Mouse (Mus musculus): Measurements from ENCODE around the gene Usp4. TPM values are rescaled to one million over a fixed set of nuclear protein-coding genes. Genes with fewer than 3 reads are reported as not detected.
"Not testable (repeated sequence)": the region's sequence is repeated elsewhere in the genome, so short reads cannot be mapped to it uniquely, and the experiment has no call there.

Gene Usp4
- total RNA-seq (2021), result 10 to 100 TPM; 77.2 to 93.2 TPM
- long read RNA-seq, experiment 1, transcript Usp4-209 (21 exons, 3,436 nt), result minor isoform, 10 of 195 reads
- long read RNA-seq, experiment 1, transcript Usp4-201 (22 exons, 3,662 nt), result major isoform, 134 of 195 reads
- long read RNA-seq, experiment 1, partial matches to known transcripts, result 14 of 195 reads
- long read RNA-seq, experiment 1, other reads (novel, unspliced or antisense), result 37 of 195 reads
- long read RNA-seq, experiment 2, transcript Usp4-209 (21 exons, 3,436 nt), result minor isoform, 17 of 224 reads
- long read RNA-seq, experiment 2, transcript Usp4-201 (22 exons, 3,662 nt), result major isoform, 156 of 224 reads
- long read RNA-seq, experiment 2, partial matches to known transcripts, result 18 of 224 reads
- long read RNA-seq, experiment 2, other reads (novel, unspliced or antisense), result 32 of 224 reads

DNA sequence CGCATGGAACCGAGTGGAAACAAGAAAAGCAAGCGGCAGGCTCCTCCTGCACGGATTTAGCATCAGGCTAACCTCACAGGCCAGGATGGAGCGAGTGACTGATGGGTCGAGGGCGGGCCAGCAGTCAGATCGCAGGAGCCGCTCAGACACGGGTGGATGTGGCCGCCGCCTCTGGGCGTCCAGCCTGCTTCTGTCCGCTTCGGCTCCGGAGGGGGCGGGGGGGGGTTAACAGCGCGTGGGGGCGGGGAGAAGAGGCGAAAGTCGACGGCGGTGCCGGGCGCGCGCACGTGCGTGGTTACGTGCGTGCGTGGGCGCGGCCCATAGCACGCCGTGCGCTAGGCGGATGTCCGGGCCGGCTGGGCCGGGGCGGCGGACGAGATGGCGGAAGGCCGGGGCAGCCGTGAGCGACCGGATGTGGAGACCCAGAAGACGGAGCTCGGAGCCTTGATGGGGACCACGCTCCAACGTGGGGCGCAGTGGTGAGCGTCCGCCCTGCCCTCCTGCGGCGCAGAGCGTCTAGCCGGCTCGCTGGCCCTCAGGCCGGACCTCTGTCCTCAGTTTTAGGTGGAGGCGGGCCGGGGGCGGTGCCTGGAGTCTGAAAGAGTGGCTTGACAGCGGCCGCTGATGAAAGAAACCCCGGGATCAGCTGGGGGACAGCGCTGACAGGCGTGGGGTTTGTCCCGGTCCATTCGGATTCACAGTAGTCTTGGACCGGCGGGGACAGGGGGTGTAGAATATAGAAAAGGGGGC lies at the start of gene Usp4:
Gene Usp4, plus strand, starts transcription at position 314 of the 750 bp plus-strand sequence.
- DNase-seq (ENCODE audit: low spot score in 2 of 2), result peak; percentile 84 to 93

- DNase-seq (ENCODE audit: low spot score in 2 of 2), result no peak
Measured at GRCm38 (mm10) chr9:108301853-108302252, 45.8 kb upstream of the Usp4 start.

DNA sequence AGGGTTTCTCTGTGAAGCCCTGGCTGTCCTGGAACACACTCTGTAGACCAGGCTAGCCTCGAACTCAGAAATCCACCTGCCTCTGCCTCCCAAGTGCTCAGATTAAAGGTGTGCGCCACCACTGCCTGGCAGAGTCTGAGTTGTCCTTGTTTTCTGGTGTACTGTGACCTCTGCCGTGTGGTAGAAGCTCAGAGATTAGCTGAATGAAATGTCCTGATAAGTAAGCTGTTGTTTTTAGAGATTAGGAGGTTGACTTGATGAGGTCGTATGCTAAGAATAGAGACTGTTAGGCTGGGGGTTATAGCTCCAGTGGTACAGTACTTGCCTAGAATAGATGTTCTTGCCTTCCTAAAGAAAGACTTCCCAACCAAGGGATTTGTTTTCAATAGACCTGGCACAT lies 42.9 kb upstream of the Usp4 start:
- no peak for DNase-seq (ENCODE audit: low spot score in 2 of 2)

DNA sequence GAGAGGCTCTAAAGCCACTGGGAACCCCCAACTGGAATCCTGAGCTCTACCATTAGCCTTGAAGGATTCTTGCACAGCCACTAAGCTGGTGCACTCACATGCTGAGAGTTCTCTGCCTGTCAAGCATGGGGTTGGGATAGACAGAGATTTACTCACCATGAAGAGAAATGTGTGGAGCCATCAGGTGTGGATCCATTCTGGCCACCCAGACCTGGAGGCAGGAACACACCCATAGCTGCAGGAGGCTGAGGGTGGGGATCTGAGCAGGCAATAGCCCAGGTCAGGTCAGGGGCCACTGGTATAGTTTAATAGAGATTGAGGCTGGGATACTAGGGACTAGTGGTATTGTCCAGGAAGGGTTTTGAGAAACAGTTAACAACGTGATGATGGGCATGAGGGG lies 42.5 kb upstream of the Usp4 start:
- DNase-seq (ENCODE audit: low spot score in 2 of 2), result no peak

GRCm38 (mm10) chr9:108305629-108306520 lies 41.8 kb upstream of the Usp4 start, which contains the start of the genes Rhoa and Tcta:
TSS of gene Rhoa (plus strand) at chr9:108306129.
TSS of gene Tcta (minus strand) at chr9:108306160.
- DNase-seq (ENCODE audit: low spot score in 2 of 2), result peak; percentile 91 to 96

DNA sequence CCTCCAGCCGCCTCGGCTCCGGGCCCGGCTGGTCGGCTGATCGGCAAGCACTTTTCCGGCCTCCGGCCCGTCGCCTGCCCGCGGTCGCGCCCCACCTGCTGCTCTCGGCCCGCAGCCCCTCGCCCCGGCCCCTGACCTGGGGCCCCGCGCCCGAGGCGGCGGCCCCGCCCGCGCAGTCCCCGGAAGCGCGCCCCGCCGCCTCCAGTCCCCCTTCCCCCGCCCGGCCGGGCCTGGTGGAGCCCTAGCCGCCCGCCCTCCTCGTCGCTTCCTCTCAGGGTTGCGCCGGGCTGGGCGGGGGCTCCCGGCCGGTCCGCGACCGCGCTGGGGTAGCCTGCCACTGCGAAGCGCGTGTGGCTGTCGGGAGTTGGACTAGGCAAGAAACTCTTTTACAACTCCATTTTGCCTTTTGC lies 41.1 kb upstream of the Usp4 start:
- DNase-seq (ENCODE audit: low spot score in 2 of 2), result peak; percentile 77 to 88

- no peak for DNase-seq (ENCODE audit: low spot score in 2 of 2)
Measured at GRCm38 (mm10) chr9:108307021-108307807, 40.4 kb upstream of the Usp4 start.

- no peak for DNase-seq (ENCODE audit: low spot score in 2 of 2)
Measured at GRCm38 (mm10) chr9:108308141-108308540, 39.5 kb upstream of the Usp4 start.

DNA sequence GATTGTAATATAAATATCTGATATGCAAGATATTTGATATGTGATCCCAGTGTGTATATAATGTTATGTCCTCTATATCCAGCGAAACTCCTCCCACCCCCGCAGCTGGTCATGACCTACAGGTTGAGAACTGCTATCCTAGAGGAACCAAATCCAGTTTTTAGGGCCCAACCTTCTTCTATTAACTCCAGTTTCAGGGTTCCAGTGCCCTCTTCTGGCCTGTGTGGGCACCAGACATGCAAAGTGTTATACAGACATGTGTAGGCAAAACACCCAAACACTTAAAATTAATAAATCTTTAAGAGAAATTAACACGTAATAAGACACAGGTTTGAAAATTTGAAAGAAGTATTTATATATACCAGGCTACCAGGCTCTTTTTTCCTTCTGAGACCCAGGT lies 30.1 kb upstream of the Usp4 start:
- no peak for DNase-seq (ENCODE audit: low spot score in 2 of 2)

GRCm38 (mm10) chr9:108318462-108318861 lies 29.2 kb upstream of the Usp4 start:
- no peak for DNase-seq (ENCODE audit: low spot score in 2 of 2)

GRCm38 (mm10) chr9:108322054-108322453 lies 25.6 kb upstream of the Usp4 start:
- not testable (repeated sequence) for DNase-seq (ENCODE audit: low spot score in 2 of 2)

DNA sequence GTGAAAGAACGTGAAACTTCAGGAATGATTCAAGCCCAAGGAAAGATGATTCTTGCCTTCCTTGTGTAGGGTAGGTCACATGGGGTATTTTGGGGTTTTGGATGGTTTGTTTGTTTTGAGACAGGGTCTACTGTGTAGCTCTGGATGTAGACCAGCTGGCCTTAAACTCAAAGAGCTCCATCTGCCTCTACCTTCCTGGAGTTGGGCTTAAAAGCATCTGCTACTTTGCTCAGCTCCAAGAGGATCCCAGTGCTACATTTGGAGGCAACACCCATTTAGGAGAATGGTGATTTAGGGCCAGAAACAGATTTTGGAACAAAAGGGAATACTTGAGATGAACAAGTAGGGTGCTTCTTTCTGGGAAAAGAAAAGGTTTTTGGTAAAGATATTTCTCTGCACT lies 22.9 kb upstream of the Usp4 start:
- no peak for DNase-seq (ENCODE audit: low spot score in 2 of 2)

- no peak for DNase-seq (ENCODE audit: low spot score in 2 of 2)
Measured at GRCm38 (mm10) chr9:108325811-108326210, 21.8 kb upstream of the Usp4 start.

- DNase-seq (ENCODE audit: low spot score in 2 of 2), result no peak
Measured at GRCm38 (mm10) chr9:108337848-108338550, 9.7 kb upstream of the Usp4 start.

DNA sequence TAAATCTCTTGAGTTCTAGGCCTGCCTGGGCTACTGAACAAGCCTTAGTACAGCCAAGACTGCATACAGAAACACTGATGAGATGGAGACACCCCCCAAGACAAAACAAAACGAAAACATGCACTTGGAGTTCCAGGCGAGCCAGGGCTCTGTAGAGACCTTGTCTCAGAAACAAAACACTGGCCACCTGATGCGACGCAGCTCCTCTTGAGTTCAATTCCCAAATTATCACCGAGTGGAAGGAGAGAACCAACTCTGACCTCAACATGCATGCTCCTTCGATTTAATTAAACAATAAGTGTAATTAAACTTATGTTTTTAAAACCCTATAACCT lies 9.1 kb upstream of the Usp4 start:
- no peak for DNase-seq (ENCODE audit: low spot score in 2 of 2)

- peak; percentile 78 to 91 for DNase-seq (ENCODE audit: low spot score in 2 of 2)
Measured at GRCm38 (mm10) chr9:108338886-108339781, 8.5 kb upstream of the Usp4 start, which contains the start of gene Gpx1. TSS of gene Gpx1 (plus strand) at chr9:108338903.

GRCm38 (mm10) chr9:108339886-108340257 lies 7.8 kb upstream of the Usp4 start:
- peak in 1 of 2 experiments; percentile 24 for DNase-seq (ENCODE audit: low spot score in 2 of 2)

GRCm38 (mm10) chr9:108340258-108341138 lies 7.2 kb upstream of the Usp4 start:
- DNase-seq (ENCODE audit: low spot score in 2 of 2), result no peak
